Mouse (Mus musculus) MEL (cell line): ENCODE results near the gene Lsp1.

Source experiments
- CTCF ChIP-seq, 3 experiments: IDR thresholded peaks in 2 of 3; conservative IDR thresholded peaks in 1 of 3; 2 replicates each; pipeline ENCODE4 v1.5.1; 2011 to 2012; ENCODE audit warnings: low read length in 3 of 3, low read depth in 2 of 3, mild to moderate bottlenecking in 2 of 3, improper control_type of control experiment in 1 of 3, inconsistent platforms in 1 of 3, mixed read lengths in 1 of 3, moderate library complexity in 1 of 3; ENCODE audit not compliant: control insufficient read depth in 1 of 3, insufficient read depth in 1 of 3, poor library complexity in 1 of 3, severe bottlenecking in 1 of 3
- GATA1 ChIP-seq: IDR thresholded peaks from 2 replicates; pipeline ENCODE4 v1.6.1; 2011; ENCODE audit warnings: low read depth, low read length, improper control_type of control experiment
- RAD21 ChIP-seq: IDR thresholded peaks from 2 replicates; pipeline ENCODE4 v1.6.1; 2011; ENCODE audit warnings: mild to moderate bottlenecking, low read depth, low read length, improper control_type of control experiment

DNA sequence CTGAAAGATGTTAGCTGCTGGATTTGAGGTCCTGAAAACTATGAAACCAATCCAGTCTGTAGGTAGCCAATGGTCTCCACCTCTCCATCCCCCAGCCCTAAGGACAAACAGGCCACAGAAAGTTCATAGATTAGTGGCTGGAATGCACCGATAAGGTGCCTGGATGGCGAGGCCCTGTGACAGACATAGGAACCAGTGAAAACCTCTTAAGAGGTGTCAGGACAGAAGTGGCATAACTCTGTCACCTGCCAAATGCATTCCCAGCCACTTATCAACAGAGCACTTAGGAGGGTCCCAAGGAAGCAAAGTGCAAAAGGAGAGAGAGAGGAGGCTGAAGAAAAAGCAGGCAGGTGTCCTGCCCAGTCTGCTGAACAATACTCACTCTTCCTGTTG lies 1.3 kb upstream of the Lsp1 start:
- TF ChIP-seq RAD21 (no peak), CTCF (IDR thresholded peaks at IDR 0.05 in 2 of 3, conservative IDR thresholded peaks at IDR 0.05 in 1 of 3; ENCODE audit: control insufficient read depth in 1 of 3, insufficient read depth in 1 of 3, low read depth in 2 of 3, low read length in 3 of 3, poor library complexity in 1 of 3, severe bottlenecking in 1 of 3) (no peak), GATA1 (no peak)
